Mouse (Mus musculus): ENCODE results near the gene Rhoh.

The Rhoh gene

DNA sequence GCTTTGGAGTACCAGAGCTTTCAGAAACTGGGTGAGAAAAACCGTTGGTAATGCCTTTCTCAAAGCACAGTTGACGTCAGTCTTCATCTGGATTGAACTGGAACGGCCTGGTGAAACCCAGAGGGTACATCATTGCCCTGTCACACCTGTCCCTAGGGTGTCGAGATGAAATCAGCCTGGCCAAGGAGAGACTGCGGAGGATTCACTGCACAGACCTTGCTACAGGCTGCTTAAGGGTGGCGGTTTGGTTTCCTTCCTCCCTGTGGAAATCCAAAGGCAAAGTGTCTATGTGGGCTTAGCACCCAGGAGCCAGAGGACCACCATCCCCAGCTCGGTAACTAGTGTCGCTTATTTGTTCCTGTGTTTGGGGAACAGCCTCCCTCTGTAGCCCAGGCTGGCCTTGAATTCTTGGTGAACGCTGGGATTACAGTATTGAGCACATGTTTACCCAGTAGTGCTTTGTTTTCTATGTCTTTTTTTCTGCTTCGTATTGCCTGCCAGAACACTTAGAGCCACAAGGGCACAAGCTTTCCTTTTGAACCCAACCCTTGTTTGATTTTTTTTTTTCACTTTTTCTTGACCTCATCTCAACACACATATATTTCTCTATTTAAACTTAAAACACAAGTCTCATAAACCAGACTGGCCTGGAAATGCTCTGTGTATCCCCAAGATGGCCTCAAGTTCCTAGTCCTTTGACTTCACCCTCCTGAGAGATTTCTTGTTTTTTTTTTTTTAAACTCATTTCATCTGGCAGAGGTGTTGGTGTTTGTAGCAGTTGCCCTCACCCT lies at the start of gene Rhoh:
TSS of gene Rhoh (plus strand) at position 60 of the 791 bp plus-strand sequence.
- DNase-seq (ENCODE audit: extremely low read depth, low read depth), result no peak

DNA sequence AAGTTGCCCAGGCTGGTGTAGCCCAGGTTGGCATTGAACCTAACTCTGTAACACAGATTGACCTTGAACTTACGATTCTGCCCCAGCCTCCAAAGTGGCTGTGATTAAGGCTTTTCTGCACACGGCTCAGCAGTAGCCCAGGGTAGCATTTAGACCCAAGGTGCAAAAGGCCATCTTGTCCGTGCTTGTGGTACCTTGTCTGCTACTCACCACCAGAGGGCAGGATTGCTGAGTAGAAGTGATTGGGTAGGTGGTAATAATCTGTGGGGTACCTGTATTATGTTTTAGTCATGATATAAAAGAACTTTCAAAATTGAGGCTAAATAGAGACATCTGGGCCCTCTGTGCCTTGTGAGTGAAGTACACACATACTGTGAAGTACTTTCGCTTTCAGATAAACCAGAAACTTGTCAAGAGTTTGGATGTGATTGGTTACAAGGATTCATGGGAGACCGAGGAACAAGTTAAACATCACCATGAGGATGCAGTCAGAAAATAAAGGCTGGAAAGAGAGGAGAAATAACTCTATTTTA lies 37.3 kb upstream of the Rhoh start:
- peak; percentile 8 for DNase-seq (ENCODE audit: extremely low read depth, low read depth)

DNA sequence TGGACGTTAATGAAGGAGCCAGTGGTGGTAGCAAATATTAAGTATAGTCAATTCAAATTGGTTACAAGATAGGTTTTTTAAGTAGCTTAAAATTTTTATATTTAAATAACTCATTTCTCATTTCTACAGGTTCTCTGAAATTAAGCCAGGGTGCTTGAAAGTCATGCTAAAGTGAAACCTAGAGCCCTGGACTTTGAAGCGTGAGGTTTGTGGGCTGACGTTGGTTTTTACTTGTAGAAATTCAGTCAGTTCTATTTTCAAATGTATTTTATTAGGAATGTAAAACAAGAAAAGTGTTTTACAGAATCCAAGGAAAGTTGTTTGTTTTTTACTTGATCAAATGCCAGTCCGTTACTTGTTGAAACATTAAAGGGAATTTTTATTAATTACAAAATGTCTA lies 34.5 kb upstream of the Rhoh start:
- no peak for DNase-seq (ENCODE audit: extremely low read depth, low read depth)

DNA sequence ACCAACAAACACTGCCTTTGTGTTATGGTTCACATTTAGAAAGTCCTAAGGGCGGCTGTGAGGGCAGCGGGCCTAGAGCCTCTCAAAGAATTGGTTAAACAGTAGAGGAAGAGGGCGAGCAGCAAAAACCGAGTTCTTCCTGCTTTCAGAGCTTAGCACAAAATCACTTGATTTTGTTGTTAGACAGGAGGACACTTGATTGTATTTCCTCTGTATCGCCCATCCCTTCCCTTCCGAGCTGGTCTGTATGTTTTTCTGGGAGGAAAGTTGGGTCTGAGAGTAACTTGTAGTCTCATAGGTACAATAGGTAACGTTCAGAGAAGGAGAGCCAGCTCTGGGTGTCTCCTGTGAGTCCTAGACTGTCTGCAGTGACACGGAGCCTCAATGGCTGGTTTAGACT lies 33.9 kb upstream of the Rhoh start:
- DNase-seq (ENCODE audit: extremely low read depth, low read depth), result no peak

DNA sequence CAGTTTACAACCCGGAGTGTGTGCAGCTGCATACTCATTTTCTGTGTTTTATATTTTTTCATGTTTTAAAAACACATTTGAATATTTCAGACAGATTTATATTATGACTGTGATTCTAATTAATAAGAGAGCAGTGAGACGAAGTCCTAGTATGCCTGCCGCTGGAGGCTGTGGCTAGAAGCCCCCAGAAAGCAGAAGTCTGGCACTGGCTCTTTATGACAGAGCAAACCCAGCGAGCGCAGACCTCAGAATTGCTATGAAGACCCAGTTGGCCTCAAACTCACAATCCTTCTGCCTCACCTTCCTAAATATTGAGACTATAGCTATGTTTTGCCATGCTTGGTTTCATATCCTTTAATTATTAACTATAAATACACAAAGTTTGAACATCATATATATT lies 32.8 kb upstream of the Rhoh start:
- DNase-seq (ENCODE audit: extremely low read depth, low read depth), result no peak

DNA sequence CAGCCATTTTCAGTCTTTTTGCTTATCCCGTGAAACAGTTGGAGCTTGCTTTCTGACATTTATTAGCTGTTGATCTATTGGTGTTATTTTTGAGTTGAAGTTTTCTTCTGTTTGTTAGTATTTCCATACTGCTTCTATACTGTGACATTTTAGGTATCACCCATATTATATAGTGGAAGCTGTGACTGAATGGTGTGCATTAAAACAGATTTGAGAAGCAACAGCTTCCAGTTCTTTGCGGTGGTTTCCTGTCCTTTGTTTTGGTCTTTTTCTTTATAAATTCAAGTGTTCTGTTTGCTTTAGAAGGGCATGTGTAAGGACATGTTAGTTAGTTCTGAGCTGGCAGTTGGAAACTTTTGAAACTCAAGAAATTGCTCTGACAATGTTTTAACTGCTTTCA lies 32.0 kb upstream of the Rhoh start:
- no peak for DNase-seq (ENCODE audit: extremely low read depth, low read depth)

DNA sequence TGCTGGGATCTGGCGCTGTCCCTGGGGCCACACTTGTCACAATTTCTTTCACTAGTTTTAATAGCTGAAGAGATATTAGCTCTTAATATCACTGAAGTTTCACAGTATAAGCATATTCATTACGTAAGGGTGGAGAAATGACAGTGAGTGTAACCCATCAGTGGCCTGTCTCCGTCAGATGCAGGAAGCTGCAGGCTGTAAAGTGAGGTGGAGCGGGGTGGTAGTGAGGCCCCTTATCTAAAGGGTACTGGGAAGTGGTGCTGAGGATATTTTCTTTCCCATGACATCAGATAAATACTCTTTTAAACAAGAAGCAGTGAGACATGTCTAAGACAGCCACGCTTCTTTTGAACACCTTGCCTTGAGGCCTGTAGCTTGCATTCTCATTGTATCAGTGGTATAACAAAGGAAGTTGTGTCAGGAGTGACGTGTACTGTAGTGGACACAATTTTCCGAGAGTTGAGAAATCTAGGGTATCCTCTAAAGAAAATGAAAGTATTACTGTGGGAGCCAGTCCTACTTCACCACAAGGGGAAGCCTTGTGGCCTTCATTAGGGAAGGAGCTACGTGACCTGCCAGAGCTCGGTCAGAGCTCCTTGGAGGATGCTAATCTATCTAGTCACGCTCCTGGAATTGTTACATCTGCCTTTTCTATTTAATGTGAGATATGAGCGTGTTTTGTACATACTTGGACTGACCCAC lies 28.9 kb upstream of the Rhoh start:
- no peak for DNase-seq (ENCODE audit: extremely low read depth, low read depth)

DNA sequence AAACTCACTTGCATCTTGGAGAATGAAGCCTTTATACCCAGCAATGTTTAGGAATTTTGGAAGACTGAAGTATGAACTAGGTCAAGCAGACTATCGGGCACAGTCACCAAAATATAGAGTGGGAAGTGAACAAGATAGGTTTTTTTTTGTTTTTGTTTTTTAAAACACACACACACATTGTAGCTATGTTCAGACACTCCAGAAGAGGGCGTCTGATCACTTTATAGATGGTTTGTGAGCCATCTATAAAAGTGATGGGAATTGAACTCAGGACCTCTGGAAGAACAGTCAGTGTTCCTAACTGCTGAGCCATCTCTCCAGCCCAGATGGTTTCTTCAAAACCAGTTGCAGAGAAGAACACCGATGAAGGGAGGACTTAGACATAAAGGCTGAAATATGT lies 27.9 kb upstream of the Rhoh start:
- no peak for DNase-seq (ENCODE audit: extremely low read depth, low read depth)

DNA sequence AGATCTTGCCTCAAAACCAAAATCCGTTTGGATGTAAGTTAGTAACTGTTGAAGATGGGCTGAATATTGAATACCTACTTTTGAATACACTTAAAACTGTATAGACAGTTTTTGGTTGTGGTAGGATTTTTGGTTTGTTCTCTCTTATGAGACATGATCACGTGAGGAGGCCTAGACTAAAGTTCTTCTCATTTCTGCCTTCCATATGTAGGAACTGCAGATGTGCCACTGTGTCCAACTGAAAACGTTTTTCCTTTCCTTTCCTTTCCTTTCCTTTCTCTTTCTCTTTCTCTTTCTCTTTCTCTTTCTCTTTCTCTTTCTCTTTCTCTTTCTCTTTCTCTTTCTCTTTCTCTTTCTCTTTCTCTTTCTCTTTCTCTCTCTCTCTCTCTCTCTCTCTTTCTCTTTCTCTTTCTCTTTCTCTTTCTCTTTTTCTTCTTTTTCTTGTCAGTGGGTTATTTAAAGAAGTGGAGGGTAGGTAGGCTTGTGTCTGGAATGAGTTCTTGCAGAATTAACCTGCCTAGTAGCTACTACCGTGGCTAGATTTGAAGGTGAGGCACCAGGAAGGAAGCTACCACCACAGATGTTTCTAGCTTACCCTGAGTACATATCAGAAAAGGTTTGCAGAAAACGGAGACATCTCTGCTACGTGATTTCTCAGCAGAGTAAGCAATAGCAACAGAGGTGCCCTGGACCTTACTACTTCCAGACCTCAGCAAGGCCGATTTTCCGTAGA lies 27.1 kb upstream of the Rhoh start:
- no peak for DNase-seq (ENCODE audit: extremely low read depth, low read depth)

DNA sequence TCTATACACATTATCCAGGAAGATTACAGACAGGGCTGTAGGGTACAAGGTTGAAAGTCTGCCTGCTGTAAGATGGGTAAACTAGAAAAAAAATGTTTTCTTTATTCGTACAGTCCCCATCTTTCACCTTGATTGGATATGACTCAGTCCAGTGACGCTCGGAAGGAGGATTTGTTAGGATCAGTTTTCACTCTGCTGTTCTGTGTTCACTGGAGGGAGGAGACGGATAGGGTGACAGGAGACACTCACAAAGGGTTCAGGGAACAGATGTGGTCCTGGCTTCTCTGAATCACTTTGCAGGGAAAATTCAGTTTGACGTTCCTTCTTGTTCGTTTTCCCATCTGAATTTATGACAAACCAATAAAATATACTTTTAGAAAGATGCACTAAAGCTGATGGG lies 23.0 kb upstream of the Rhoh start:
- DNase-seq (ENCODE audit: extremely low read depth, low read depth), result no peak

DNA sequence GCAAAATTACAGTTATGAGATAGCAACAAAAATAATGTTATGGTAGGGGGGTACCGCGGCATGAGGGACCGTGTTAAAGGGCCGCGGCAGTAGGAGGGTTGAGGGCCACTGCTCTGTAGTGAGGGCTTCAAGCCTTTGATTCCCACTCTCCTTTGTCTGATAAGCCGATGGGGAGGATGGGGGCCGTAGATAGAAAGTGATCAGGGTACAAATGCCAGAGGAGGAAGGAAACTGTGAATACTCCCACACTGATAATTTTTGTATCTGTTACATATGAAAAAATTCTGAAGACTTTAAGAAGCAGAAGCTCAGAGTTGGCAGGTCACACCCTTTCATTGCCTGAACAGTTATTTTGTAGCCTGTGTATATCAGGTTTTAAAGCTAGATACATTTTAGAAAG lies 18.1 kb upstream of the Rhoh start:
- DNase-seq (ENCODE audit: extremely low read depth, low read depth), result peak; percentile 66

DNA sequence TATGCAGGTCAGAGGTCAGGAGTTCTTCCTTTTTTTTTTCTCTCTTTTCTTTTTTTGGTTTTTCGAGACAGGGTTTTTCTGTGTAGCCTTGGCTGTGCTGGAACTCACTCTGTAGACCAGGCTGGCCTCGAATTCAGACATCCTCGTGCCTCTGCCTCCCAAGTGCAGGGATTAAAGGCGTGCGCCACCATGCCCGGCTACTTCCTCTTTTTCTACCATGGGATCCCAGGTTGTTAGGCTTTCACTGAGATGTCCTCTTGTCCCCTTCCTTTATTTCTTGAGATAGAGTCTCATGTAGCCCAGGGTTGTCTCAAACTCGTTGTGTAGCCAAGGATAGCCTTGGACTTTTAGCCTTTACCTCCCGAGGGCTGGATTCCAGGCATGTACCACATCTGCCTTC lies 14.5 kb upstream of the Rhoh start:
- DNase-seq (ENCODE audit: extremely low read depth, low read depth), result peak; percentile 38

DNA sequence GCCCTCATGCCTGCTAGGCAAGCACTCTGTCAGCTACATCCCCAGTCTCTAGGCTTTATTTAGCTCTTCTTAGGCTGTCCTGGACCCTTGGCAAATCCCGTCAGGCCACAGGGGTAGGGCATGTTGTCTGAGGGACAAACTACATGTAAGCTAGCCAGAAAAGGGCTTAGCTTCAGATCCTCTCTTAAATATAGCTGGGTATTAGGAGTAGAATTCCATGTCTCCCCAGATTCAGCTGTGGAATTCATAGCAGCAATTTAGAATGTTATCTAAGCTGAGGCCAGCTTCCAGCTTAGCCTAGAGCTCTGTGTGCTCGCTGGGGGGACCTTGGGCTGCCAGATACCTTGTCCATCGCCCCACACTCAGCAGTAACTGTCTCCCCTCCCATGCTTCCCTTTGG lies 14.1 kb upstream of the Rhoh start:
- no peak for DNase-seq (ENCODE audit: extremely low read depth, low read depth)

DNA sequence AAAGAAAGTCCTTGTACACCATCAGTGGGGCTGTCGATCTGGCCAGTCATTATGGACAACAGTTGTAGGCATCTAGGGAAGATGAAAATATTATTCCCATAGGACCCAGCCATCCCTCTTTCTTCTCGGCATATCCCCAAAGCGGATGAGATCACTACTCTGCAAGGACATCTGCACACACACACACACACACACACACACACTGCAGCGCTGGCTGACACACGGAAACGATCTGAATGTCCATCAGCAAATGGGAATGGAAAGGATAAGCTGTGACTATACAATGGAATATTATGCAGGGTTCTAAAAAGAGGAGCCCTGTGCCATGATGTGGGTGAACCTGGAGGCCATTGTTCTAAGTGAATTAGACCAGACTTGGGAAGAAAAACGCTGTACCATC lies 13.4 kb upstream of the Rhoh start:
- no peak for DNase-seq (ENCODE audit: extremely low read depth, low read depth)

DNA sequence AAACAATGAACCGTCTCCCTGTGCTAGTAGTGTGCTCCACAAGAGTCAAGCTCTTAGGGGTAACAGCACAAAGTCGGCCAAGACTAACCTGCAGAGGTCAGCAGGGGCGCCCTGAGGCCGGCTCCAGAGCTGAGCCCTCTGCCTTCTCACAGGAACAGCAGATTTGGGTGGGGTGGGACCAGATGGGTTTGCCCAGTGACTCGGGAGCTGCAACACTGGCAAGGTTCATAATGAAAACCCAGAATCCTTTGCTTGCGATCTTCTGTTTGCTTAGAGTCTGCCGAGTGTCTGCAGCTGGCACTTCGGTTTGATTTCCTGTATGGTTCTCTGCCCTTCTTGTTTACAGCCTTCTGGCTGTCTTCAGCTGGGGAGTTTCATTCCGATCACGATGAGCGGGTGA lies 10.2 kb upstream of the Rhoh start:
- no peak for DNase-seq (ENCODE audit: extremely low read depth, low read depth)

DNA sequence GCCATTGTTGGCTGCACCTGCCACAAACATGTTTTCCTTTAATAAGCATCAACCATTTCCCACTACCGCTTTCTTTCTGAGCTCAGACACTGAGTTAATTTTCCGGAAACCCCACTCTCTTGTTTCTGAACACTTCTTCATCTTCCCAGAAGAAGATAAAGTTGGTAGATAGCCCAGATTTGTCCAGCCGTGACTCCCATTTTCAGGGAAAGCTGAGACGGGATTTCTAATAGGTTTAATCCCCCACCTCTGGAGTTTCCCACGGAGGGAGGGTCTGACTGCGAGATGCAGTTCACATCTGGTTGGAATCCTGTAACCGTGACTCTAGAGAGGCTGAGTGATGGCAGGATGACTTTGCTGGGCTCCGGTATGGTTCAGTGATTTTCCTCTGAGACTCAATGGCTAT lies 6.2 kb upstream of the Rhoh start:
- no peak for DNase-seq (ENCODE audit: extremely low read depth, low read depth)

DNA sequence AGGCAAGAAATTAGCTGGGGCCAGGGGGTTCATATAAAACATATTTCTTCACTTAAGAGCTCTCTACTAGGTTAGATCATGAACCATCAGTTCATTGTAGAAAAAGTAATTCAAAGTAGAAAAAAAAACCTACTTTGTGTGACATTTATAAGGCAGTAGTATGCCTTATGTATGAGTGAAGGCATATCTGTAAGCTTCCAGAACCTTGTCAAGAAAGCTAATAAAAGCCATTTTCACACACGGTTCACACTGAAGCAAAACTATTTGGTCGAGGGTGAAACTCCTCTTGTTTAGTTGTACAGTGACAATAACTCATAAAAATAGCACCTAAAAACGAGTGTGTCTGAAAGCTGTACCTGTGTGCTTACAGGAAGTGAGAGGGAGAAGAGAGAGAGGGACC lies 5.4 kb upstream of the Rhoh start:
- no peak for DNase-seq (ENCODE audit: extremely low read depth, low read depth)

DNA sequence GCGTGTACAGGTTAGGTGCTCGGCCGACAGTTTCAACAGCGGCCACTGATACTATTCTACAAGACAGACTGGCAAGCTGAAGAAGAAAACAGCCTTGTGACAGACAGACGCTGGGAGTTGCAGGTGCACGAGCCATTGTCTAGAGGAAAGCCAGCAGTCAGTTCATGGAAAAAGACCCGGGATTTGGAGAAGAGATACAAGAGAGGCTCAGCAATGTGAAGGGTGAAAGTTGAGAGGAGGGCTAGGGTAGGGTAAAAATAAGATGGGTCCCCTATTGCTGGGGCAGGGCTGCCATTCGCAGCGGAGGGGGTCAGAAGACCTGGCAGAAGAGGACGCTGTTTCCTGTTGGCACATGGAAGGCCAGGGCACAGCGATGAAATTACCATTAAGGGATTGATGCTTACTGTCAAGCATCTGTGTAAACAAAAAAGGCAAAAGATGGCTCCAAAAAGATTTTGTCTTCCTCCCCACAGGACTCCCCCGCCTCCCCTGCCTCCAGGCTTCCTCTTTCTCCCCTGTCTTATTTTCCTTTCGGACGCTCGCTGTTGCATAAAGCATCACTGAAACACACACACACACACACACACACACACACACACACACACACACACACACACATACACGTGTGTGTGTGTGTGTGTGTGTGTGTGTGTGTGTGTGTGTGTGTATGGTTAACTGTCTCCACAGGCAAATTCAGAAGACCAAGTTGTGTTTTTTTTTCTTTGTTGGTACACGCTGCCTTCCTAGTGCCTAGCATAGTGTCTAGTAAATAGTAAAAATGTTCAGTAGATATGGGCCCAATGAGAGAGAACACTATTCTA lies 4.2 kb upstream of the Rhoh start:
- no peak for DNase-seq (ENCODE audit: extremely low read depth, low read depth)

DNA sequence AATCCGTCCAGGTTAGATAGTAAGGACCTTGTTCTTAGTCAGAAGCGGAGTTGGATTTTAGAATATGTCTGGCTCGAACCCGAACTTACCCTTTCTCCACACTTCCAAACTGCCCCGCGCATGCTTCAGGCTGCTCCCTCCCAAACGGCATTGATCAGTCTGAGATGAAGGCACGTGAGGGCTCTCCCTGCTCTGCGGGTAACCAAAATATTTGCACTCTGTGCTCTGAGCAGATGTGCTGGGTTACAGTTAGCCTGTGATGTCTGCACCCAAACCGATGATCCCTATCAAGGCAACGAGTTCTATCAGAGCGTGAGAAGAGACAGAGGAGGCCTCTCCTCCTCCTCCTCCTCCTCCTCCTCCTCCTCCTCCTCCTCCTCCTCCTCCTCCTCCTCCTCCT lies 3.1 kb upstream of the Rhoh start:
- no peak for DNase-seq (ENCODE audit: extremely low read depth, low read depth)

DNA sequence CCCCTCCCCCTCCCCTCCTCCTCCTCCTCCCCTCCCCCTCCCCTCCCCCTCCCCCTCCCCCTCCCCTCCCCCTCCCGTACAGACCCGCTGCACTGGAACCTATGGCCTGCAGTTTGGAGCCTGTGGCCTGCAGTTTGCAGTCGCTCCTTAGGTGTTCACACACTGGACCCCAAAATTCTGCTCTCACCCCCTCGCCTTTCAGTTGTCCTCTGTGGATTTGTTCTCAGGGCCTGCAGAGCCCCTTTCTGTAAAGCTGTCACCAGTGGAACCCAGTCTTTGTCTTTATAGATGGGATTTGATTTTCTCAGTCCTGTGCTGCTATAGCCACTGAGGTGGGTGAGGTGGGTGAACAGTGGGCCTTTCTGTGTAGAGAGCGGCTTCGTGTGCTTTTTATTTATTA lies 2.7 kb upstream of the Rhoh start:
- DNase-seq (ENCODE audit: extremely low read depth, low read depth), result no peak

DNA sequence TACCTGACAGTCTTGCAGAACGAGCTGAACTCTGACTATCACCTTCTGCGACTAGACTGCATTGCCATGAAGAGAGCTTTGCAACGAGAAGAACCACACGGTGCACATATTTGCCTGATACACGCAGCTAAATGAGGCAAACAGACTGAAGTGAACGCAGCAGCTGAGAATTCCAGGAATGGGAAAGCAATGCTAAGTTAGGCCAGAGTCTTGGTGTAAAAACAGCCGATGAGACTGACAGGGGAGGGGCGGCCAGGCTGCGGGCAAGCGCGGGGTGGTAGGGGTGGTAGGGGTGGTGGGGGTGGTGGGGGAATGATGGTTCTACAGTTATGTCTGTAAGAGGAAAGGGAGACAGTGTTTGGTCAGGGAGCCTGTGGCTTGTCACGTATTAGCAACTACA lies 2.1 kb upstream of the Rhoh start:
- no peak for DNase-seq (ENCODE audit: extremely low read depth, low read depth)

Data from MEL-GATA-1-ER (cell line).